Mouse (Mus musculus): ENCODE results near the gene Gm10750. TPM values are rescaled to one million over a fixed set of nuclear protein-coding genes. Genes with fewer than 3 reads are reported as not detected.
"Not testable (repeated sequence)": the region's sequence is repeated elsewhere in the genome, so short reads cannot be mapped to it uniquely, and the experiment has no call there.

The Gm10750 gene
- not detected in 2 replicates for total RNA-seq (2017)

DNA sequence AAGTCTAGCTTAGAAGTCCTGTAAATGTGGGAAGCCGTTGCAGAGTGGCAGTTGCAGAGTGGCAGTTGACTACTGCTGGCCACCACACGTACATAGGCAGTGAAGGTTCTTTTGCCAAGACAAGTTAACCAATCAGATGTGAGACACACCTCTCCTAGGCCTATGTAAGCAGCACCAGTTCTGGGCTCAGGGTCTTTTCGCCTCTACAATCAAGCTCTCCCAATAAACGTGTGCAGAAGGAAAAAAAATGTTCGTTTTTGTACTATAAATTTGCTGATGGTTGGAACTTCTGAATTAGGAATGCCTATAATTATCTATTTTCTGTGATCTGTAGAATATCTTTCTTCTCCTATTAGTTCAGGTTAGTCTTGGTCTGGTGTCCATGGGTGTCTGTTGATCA lies at the start of gene Gm10750:
TSS of gene Gm10750 (minus strand) at position 101 of the 400 bp plus-strand sequence.
- ATAC-seq (replicated peaks in 1 of 2; ENCODE audit: insufficient read depth in 1 of 2, low FRiP score in 2 of 2, low TSS enrichment in 1 of 2, low read depth in 1 of 2, poor library complexity in 2 of 2, severe bottlenecking in 2 of 2), result not testable (repeated sequence)

DNA sequence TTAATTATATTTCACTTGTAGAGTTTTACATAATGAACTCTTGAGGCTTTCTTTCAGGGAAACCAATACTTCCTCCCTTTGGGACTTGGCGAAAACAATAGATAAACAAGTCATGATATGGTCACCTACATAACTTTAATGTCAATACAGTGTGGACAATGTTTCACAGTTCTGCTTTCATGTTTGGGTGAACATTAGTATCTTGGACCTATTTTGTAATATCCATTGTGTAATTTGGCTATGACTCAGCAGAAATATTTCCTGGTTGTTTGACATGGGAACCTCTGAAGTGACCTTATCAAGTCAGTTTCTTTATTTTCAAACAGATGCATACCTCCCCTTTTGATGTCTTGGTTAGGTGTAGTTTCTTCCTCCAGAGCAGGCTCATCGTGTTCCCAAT lies 12.2 kb downstream of the Gm10750 start:
- no peak for ATAC-seq (replicated peaks in 1 of 2; ENCODE audit: insufficient read depth in 1 of 2, low FRiP score in 2 of 2, low TSS enrichment in 1 of 2, low read depth in 1 of 2, poor library complexity in 2 of 2, severe bottlenecking in 2 of 2)

DNA sequence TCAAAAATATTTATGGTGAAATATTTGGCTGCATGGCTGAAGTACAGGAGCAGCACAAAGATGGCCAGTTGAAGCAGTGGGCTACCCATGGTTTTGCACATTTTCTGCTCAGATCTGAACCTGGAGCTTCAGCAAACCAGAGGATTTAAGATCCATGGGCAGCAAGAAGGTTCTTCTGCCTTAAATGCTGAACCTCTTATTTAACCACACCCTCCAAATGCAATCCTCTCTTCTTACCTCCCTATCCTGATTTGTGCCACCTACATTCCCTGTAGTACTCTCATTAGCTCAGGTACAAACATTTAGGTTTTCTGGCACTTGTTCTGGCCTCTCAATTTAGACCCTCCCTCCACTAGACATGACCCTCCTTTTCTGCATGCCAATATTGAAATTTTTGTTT lies 13.9 kb downstream of the Gm10750 start, which contains the start of gene Gm1330:
TSS of gene Gm1330 (minus strand) at position 101 of the 400 bp plus-strand sequence.
- ATAC-seq (replicated peaks in 1 of 2; ENCODE audit: insufficient read depth in 1 of 2, low FRiP score in 2 of 2, low TSS enrichment in 1 of 2, low read depth in 1 of 2, poor library complexity in 2 of 2, severe bottlenecking in 2 of 2), result no peak

DNA sequence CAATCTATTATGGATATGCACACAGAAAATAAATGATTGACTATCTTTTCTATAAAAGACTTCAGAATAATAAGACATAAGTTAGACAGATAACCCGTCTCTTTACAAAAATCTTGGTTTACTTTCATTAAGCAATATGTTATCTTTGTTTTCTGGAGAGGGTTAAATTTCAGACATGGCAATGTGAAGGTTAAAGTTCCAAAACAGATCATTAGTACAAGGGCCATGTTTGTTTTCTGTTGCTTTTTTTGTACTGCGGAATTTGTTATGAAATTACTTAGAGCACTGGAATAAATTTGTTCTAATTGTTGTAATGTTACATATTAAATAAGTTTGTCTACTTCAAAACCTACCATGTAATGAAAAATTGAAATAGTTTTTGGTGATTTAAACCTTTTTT lies 21.9 kb downstream of the Gm10750 start:
- no peak for ATAC-seq (replicated peaks in 1 of 2; ENCODE audit: insufficient read depth in 1 of 2, low FRiP score in 2 of 2, low TSS enrichment in 1 of 2, low read depth in 1 of 2, poor library complexity in 2 of 2, severe bottlenecking in 2 of 2)

Other genes with a start within 250 kb of the Gm10750 start
- not detected in 2 replicates for gene Cst11, start 245.7 kb downstream of the Gm10750 start, total RNA-seq (2017)
- gene 8030411F24Rik, start 235.2 kb downstream of the Gm10750 start, total RNA-seq (2017), result not detected in 2 replicates
- not detected in 2 replicates for gene Cst12, start 227.9 kb downstream of the Gm10750 start, total RNA-seq (2017)
- gene Cst8, start 218.5 kb downstream of the Gm10750 start, total RNA-seq (2017), result not detected in 2 replicates
- gene Cst13, start 197.2 kb downstream of the Gm10750 start, total RNA-seq (2017), result not detected in 2 replicates
- gene Cst9, start 182.1 kb downstream of the Gm10750 start, total RNA-seq (2017), result not detected in 2 replicates
- gene 9230104L09Rik, start 152.2 kb downstream of the Gm10750 start, total RNA-seq (2017), result not detected in 2 replicates
- 200 and 303 TPM in 2 replicates for gene Cst3, start 141.5 kb downstream of the Gm10750 start, total RNA-seq (2017)
- gene Gm1330, start 14.0 kb downstream of the Gm10750 start, total RNA-seq (2017), result not detected in 2 replicates